Mouse (Mus musculus): ENCODE measurements around the gene Fcer2a. TPM values are rescaled to one million over a fixed set of nuclear protein-coding genes. Genes with fewer than 3 reads are reported as not detected.

Gene Fcer2a
- polyA plus RNA-seq, 1 experiment from 2014 or later: 0.32 TPM

- Histone ChIP-seq H3K4me1 (ENCODE audit: insufficient read depth) (no peaks in the 10 kb centered on the region), H3K27me3 (ENCODE audit: insufficient read depth, low read length) (no peaks in the 10 kb centered on the region), H3K4me2 (no peak overlapping the region), H3K27ac (ENCODE audit: low read depth) (no peak overlapping the region), H3K4me3 (ENCODE audit: low read depth, low read length) (no peak overlapping the region), H3K36me3 (ENCODE audit: insufficient read depth) (no peaks in the 10 kb centered on the region), H3K9ac (no peak overlapping the region), H3K9me3 (ENCODE audit: low read depth, low read length) (no peaks in the 10 kb centered on the region)
- ATAC-seq (ENCODE audit: insufficient read depth): no peak
- 68% methylated on average over 2 of the region's 2 CpGs for WGBS
- no peak for TF ChIP-seq CTCF (IDR thresholded peaks at IDR 0.05; ENCODE audit: low read depth)
- peak; percentile 5 for DNase-seq
Observed at GRCm38 (mm10) chr8:3648268-3648667, 45.7 kb downstream of the Fcer2a start.

- Histone ChIP-seq H3K9ac (no peak overlapping the region), H3K4me2 (no peak overlapping the region), H3K36me3 (ENCODE audit: insufficient read depth) (no peaks in the 10 kb centered on the region), H3K27ac (ENCODE audit: low read depth) (no peak overlapping the region), H3K4me1 (ENCODE audit: insufficient read depth) (no peaks in the 10 kb centered on the region), H3K27me3 (ENCODE audit: insufficient read depth, low read length) (no peaks in the 10 kb centered on the region), H3K9me3 (ENCODE audit: low read depth, low read length) (no peaks in the 10 kb centered on the region), H3K4me3 (ENCODE audit: low read depth, low read length) (no peak overlapping the region)
- no peak for TF ChIP-seq CTCF (IDR thresholded peaks at IDR 0.05; ENCODE audit: low read depth)
- no peak for DNase-seq
- 74% methylated on average over 4 of the region's 4 CpGs for WGBS
- no peak for ATAC-seq (ENCODE audit: insufficient read depth)
Observed at GRCm38 (mm10) chr8:3647561-3647960, 46.4 kb downstream of the Fcer2a start.

GRCm38 (mm10) chr8:3646824-3647531, 47.0 kb downstream of the Fcer2a start:
- Histone ChIP-seq H3K4me3 (ENCODE audit: low read depth, low read length) (no peak overlapping the region), H3K36me3 (ENCODE audit: insufficient read depth) (no peaks in the 10 kb centered on the region), H3K4me2 (no peak overlapping the region), H3K27me3 (ENCODE audit: insufficient read depth, low read length) (no peaks in the 10 kb centered on the region), H3K4me1 (ENCODE audit: insufficient read depth) (no peaks in the 10 kb centered on the region), H3K9me3 (ENCODE audit: low read depth, low read length) (no peaks in the 10 kb centered on the region), H3K27ac (ENCODE audit: low read depth) (no peak overlapping the region), H3K9ac (no peak overlapping the region)
- ATAC-seq (ENCODE audit: insufficient read depth) (no peak), DNase-seq (no peak)
- no peak for TF ChIP-seq CTCF (IDR thresholded peaks at IDR 0.05; ENCODE audit: low read depth)
- WGBS: 77% methylated on average over 6 of the region's 6 CpGs

- Histone ChIP-seq H3K36me3 (ENCODE audit: insufficient read depth) (no peaks in the 10 kb centered on the region), H3K4me2 (no peak overlapping the region), H3K27me3 (ENCODE audit: insufficient read depth, low read length) (no peaks in the 10 kb centered on the region), H3K4me3 (ENCODE audit: low read depth, low read length) (no peak overlapping the region), H3K9me3 (ENCODE audit: low read depth, low read length) (no peaks in the 10 kb centered on the region), H3K9ac (no peak overlapping the region), H3K27ac (ENCODE audit: low read depth) (no peak overlapping the region), H3K4me1 (ENCODE audit: insufficient read depth) (no peaks in the 10 kb centered on the region)
- ATAC-seq (ENCODE audit: insufficient read depth): peak; percentile 44; the same call in 1 of the 2 replicates
- 16% methylated on average over 5 of the region's 5 CpGs for WGBS
- TF ChIP-seq CTCF (IDR thresholded peaks at IDR 0.05; ENCODE audit: low read depth): peak; percentile 12; the same call in 1 of the 2 replicates
- DNase-seq: peak; percentile 34
Observed at GRCm38 (mm10) chr8:3645804-3646203, 48.2 kb downstream of the Fcer2a start.

Other genes with a start within 250 kb of the Fcer2a start
- 3.9 and 4.4 TPM in 2 replicates for gene Pex11g, start 226.5 kb downstream of the Fcer2a start, polyA plus RNA-seq (2014; fragmentation: Nextera tagmentation; extraction: Ambion mirVana)
- not detected in 2 replicates for gene Tex45, start 223.3 kb downstream of the Fcer2a start, polyA plus RNA-seq (2014; fragmentation: Nextera tagmentation; extraction: Ambion mirVana)
- 19.9 and 21.7 TPM in 2 replicates for gene Zfp358, start 201.0 kb downstream of the Fcer2a start, polyA plus RNA-seq (2014; fragmentation: Nextera tagmentation; extraction: Ambion mirVana)
- 38.3 and 39.9 TPM in 2 replicates for gene Mcoln1, start 193.7 kb downstream of the Fcer2a start, polyA plus RNA-seq (2014; fragmentation: Nextera tagmentation; extraction: Ambion mirVana)
- gene Pnpla6, start 178.8 kb downstream of the Fcer2a start, polyA plus RNA-seq (2014; fragmentation: Nextera tagmentation; extraction: Ambion mirVana): 17.5 and 19.1 TPM in 2 replicates
- gene C330021F23Rik, start 126.2 kb downstream of the Fcer2a start, polyA plus RNA-seq (2014; fragmentation: Nextera tagmentation; extraction: Ambion mirVana): 0.72 and 0.91 TPM in 2 replicates
- gene Camsap3, start 106.9 kb downstream of the Fcer2a start, polyA plus RNA-seq (2014; fragmentation: Nextera tagmentation; extraction: Ambion mirVana): 6.8 and 7.5 TPM in 2 replicates
- gene Xab2, start 72.9 kb downstream of the Fcer2a start, polyA plus RNA-seq (2014; fragmentation: Nextera tagmentation; extraction: Ambion mirVana): 55.6 and 55.9 TPM in 2 replicates
- gene Pet100, start 72.6 kb downstream of the Fcer2a start, polyA plus RNA-seq (2014; fragmentation: Nextera tagmentation; extraction: Ambion mirVana): 79.4 and 92.1 TPM in 2 replicates
- not detected in 2 replicates for gene Pcp2, start 68.6 kb downstream of the Fcer2a start, polyA plus RNA-seq (2014; fragmentation: Nextera tagmentation; extraction: Ambion mirVana)
- gene Stxbp2, start 63.2 kb downstream of the Fcer2a start, polyA plus RNA-seq (2014; fragmentation: Nextera tagmentation; extraction: Ambion mirVana): 61.4 and 64.0 TPM in 2 replicates
- gene Retn, start 38.4 kb downstream of the Fcer2a start, polyA plus RNA-seq (2014; fragmentation: Nextera tagmentation; extraction: Ambion mirVana): 0.20 TPM in 1 of 2 replicates, not detected in the other
- 0.79 and 0.87 TPM in 2 replicates for gene Mcemp1, start 28.4 kb downstream of the Fcer2a start, polyA plus RNA-seq (2014; fragmentation: Nextera tagmentation; extraction: Ambion mirVana)
- gene Fcor, start 21.8 kb downstream of the Fcer2a start, polyA plus RNA-seq (2014; fragmentation: Nextera tagmentation; extraction: Ambion mirVana): 11.1 and 11.9 TPM in 2 replicates
- 29.7 and 31.0 TPM in 2 replicates for gene Trappc5, start 17.9 kb downstream of the Fcer2a start, polyA plus RNA-seq (2014; fragmentation: Nextera tagmentation; extraction: Ambion mirVana)
- 0.66 TPM in 1 of 2 replicates, not detected in the other for gene Clec4g, start 26.5 kb upstream of the Fcer2a start, polyA plus RNA-seq (2014; fragmentation: Nextera tagmentation; extraction: Ambion mirVana)
- gene Cd209a, start 54.8 kb upstream of the Fcer2a start, polyA plus RNA-seq (2014; fragmentation: Nextera tagmentation; extraction: Ambion mirVana): 0.38 TPM in 2 replicates
- gene Cd209e, start 160.1 kb upstream of the Fcer2a start, polyA plus RNA-seq (2014; fragmentation: Nextera tagmentation; extraction: Ambion mirVana): not detected in 2 replicates
- not detected in 2 replicates for gene Cd209d, start 184.4 kb upstream of the Fcer2a start, polyA plus RNA-seq (2014; fragmentation: Nextera tagmentation; extraction: Ambion mirVana)
- gene Cd209b, start 232.7 kb upstream of the Fcer2a start, polyA plus RNA-seq (2014; fragmentation: Nextera tagmentation; extraction: Ambion mirVana): not detected in 2 replicates

Measured in lung, embryonic 14.5 days (tissue).